Mouse (Mus musculus): ENCODE measurements around the gene Dph3. TPM values are rescaled to one million over a fixed set of nuclear protein-coding genes. Genes with fewer than 3 reads are reported as not detected.
"Not testable (repeated sequence)": the region's sequence is repeated elsewhere in the genome, so short reads cannot be mapped to it uniquely, and the experiment has no call there.

Dph3 gene
- polyA plus RNA-seq (2014; fragmentation: Nextera tagmentation; extraction: Ambion mirVana), result 82.4 and 88.7 TPM in 2 replicates

DNA sequence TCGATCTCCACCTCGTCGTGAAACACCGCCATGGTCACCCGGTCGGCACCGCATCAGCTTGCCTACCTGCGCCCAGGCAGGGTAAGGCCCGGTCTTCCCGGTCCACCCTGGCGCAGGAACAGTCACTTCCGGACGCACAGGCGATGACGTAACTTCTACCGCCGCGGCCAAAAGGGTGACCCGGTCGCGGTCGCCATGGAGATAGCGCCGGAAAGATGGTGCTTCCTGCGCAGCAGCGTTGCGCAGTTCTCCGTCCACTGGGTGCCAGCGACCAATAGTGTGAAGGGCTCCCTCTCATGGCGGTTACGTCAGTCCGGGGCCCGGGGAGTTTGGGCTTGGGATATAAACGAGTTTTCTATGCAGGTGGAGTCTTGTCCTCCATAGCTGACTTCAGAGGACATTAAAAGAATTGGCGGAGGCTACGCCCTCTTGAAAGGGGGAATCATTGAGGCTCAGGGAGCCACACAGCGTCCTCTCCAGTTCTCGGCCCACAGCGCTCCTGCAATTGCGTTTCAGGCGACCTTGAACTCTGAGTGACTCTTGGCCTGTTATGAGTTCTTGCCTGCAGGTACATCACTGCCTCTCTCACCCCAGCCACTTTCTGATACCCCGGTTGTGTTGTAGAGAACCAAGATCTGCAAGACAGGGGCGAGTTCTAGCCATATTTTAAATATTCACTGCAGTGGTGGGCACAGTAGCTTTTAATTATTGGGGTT, at the start of gene Dph3:
Gene Dph3 (minus strand): TSS at position 244 of the 716 bp plus-strand sequence.
- DNase-seq (ENCODE audit: low spot score) (peak; percentile 98), ATAC-seq (ENCODE audit: insufficient read depth, low FRiP score, low TSS enrichment) (peak; percentile 99)
- Histone ChIP-seq H3K27me3 (ENCODE audit: control insufficient read depth, insufficient read depth, low read length) (no peaks in the 10 kb centered on the region), H3K9me3 (ENCODE audit: control insufficient read depth, low read length) (no peaks in the 10 kb centered on the region), H3K27ac (ENCODE audit: low read depth, low read length) (peak within 1 kb of the TSS; percentile 36; the same call in 1 of the 2 replicates), H3K4me1 (ENCODE audit: control insufficient read depth, insufficient read depth, low read length) (0 out of 2 replicates have a peak, but pooled peaks cover 6% of the 10 kb centered on the region), H3K9ac (ENCODE audit: low read length) (peak within 1 kb of the TSS; percentile 56), H3K4me3 (ENCODE audit: low read depth, low read length) (peak within 1 kb of the TSS; percentile 43), H3K36me3 (ENCODE audit: control insufficient read depth, insufficient read depth, low read length) (peaks cover 5% of the 10 kb centered on the region), H3K4me2 (ENCODE audit: low read depth) (peak within 1 kb of the TSS; percentile 63)
- under 1% methylated on average over 43 of the region's 43 CpGs for WGBS

DNA sequence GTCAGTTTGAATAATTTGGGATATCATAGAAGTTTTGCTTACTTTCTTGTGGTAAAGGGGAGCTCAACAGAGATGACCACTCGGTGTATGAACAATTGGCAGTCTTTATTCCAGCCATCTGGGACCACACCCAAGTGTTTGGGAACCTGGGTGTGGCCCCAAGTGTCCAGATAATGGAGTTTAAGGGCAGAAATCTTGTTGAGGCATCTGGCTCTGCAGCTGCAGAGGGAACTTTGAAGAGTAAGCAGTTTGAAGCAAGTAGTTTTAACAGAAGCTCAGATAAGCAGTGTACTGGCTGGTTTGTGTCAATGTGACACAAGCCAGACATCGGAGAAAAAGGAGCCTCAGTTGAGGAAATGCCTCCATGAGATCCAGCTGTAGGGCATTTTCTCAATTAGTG, 48.8 kb upstream of the Dph3 start:
- no peaks in the 10 kb centered on the region for H3K27me3 ChIP-seq (ENCODE audit: control insufficient read depth, insufficient read depth, low read length)
- H3K9me3 ChIP-seq (ENCODE audit: control insufficient read depth, low read length), result no peaks in the 10 kb centered on the region
- no peak for ATAC-seq (ENCODE audit: insufficient read depth, low FRiP score, low TSS enrichment)
- no peak for DNase-seq (ENCODE audit: low spot score)
- H3K4me1 ChIP-seq (ENCODE audit: control insufficient read depth, insufficient read depth, low read length), result no peaks in the 10 kb centered on the region
- H3K4me2 ChIP-seq (ENCODE audit: low read depth), result no peak overlapping the region
- H3K27ac ChIP-seq (ENCODE audit: low read depth, low read length), result no peak overlapping the region
- no peak overlapping the region for H3K9ac ChIP-seq (ENCODE audit: low read length)
- 78% methylated on average over 2 of the region's 2 CpGs for WGBS
- H3K4me3 ChIP-seq (ENCODE audit: low read depth, low read length), result no peak overlapping the region
- H3K36me3 ChIP-seq (ENCODE audit: control insufficient read depth, insufficient read depth, low read length), result no peaks in the 10 kb centered on the region

DNA sequence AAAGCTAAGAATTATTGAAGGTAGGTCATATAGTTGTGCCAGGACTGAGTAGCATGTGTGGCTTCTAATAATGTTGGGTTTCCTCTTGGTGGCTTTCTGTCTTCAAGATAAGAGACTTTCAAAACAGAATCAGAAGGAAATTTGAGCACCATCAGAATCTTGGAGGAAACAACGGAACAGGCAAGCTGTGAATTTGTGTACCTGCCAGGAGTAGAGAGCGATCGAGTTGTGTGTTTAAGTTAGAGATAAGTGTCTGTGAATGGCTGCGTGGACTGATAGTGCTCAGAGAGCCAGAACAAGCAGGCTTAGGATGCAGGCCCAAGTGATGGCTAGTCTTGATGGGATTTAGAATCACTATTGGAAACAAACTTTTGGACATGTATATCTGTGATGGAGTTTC, 46.3 kb upstream of the Dph3 start:
- no peaks in the 10 kb centered on the region for H3K4me1 ChIP-seq (ENCODE audit: control insufficient read depth, insufficient read depth, low read length)
- no peak overlapping the region for H3K4me3 ChIP-seq (ENCODE audit: low read depth, low read length)
- H3K27me3 ChIP-seq (ENCODE audit: control insufficient read depth, insufficient read depth, low read length), result no peaks in the 10 kb centered on the region
- DNase-seq (ENCODE audit: low spot score), result no peak
- no peak for ATAC-seq (ENCODE audit: insufficient read depth, low FRiP score, low TSS enrichment)
- WGBS, result 88% methylated on average over 4 of the region's 4 CpGs
- no peak overlapping the region for H3K4me2 ChIP-seq (ENCODE audit: low read depth)
- H3K36me3 ChIP-seq (ENCODE audit: control insufficient read depth, insufficient read depth, low read length), result no peaks in the 10 kb centered on the region
- no peak overlapping the region for H3K9ac ChIP-seq (ENCODE audit: low read length)
- no peak overlapping the region for H3K27ac ChIP-seq (ENCODE audit: low read depth, low read length)
- H3K9me3 ChIP-seq (ENCODE audit: control insufficient read depth, low read length), result no peaks in the 10 kb centered on the region

DNA sequence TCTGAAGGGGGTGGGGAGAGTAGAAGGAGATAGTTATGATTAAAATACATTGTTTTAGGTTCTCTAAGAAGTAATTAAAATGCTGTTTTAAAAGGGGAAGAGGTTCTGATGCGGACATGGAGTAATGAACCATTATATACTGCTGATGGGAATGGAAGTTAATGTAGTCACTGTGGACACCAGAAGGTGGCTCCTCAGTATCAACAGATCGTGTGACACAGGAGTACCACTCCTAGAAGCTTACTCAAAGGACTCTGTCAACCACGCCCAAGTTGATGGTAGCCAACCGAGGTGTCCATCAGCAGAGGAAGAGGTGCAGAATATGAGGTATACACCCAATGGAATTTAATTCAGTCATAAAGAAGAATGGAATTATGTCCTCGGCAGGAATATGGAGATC, 42.9 kb upstream of the Dph3 start:
- H3K36me3 ChIP-seq (ENCODE audit: control insufficient read depth, insufficient read depth, low read length), result no peaks in the 10 kb centered on the region
- no peaks in the 10 kb centered on the region for H3K27me3 ChIP-seq (ENCODE audit: control insufficient read depth, insufficient read depth, low read length)
- H3K9me3 ChIP-seq (ENCODE audit: control insufficient read depth, low read length), result no peaks in the 10 kb centered on the region
- no peak overlapping the region for H3K27ac ChIP-seq (ENCODE audit: low read depth, low read length)
- no peak overlapping the region for H3K9ac ChIP-seq (ENCODE audit: low read length)
- no peak overlapping the region for H3K4me2 ChIP-seq (ENCODE audit: low read depth)
- DNase-seq (ENCODE audit: low spot score) (no peak), ATAC-seq (ENCODE audit: insufficient read depth, low FRiP score, low TSS enrichment) (no peak)
- no peak overlapping the region for H3K4me3 ChIP-seq (ENCODE audit: low read depth, low read length)
- no peaks in the 10 kb centered on the region for H3K4me1 ChIP-seq (ENCODE audit: control insufficient read depth, insufficient read depth, low read length)
- WGBS, result 82% methylated on average over 5 of the region's 5 CpGs

DNA sequence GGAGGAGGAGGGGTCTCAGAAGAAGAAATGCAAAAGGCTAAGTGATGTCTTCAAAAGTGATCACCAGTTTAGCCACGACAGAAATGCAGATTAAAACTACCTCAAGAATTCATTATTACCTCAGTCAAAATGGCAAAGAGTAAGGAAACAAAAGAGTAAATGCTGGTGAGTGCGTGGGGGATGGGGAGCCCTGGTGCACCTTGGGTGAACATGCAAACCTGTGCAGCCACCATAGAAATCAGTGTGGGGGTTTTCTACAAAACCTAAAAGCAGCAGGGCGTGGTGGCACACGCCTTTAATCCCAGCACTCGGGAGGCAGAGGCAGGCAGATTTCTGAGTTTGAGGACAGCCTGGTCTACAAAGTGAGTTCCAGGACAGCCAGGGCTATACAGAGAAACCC, 39.7 kb upstream of the Dph3 start:
- WGBS, result 84% methylated on average over 5 of the region's 5 CpGs
- H3K4me1 ChIP-seq (ENCODE audit: control insufficient read depth, insufficient read depth, low read length); H3K27me3 ChIP-seq (ENCODE audit: control insufficient read depth, insufficient read depth, low read length); H3K36me3 ChIP-seq (ENCODE audit: control insufficient read depth, insufficient read depth, low read length); ATAC-seq (ENCODE audit: insufficient read depth, low FRiP score, low TSS enrichment); H3K9me3 ChIP-seq (ENCODE audit: control insufficient read depth, low read length); DNase-seq (ENCODE audit: low spot score); H3K27ac ChIP-seq (ENCODE audit: low read depth, low read length); H3K4me3 ChIP-seq (ENCODE audit: low read depth, low read length); H3K9ac ChIP-seq (ENCODE audit: low read length); H3K4me2 ChIP-seq (ENCODE audit: low read depth): not testable (repeated sequence)

DNA sequence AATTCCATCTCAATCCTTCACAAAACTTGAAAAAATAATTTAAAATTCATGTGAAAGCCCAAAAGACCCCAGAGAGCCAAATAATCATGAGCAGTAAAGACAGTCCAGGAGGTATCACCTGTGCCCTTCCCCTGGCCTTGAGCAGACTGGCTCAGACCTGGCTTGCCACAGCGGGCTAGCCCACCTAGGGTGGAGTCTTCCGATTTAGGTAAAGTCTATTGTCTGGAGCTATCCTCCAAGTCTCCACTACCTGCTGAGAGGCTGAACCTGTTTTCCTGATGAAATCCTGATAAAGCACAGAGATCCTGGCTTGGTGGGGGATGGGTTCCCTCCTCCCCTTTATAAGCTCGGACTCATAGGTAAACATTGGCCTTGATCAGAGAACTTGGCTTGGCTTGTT, 38.7 kb upstream of the Dph3 start:
- Histone ChIP-seq H3K4me2 (ENCODE audit: low read depth) (no peak overlapping the region), H3K27ac (ENCODE audit: low read depth, low read length) (no peak overlapping the region), H3K27me3 (ENCODE audit: control insufficient read depth, insufficient read depth, low read length) (no peaks in the 10 kb centered on the region), H3K9ac (ENCODE audit: low read length) (no peak overlapping the region), H3K36me3 (ENCODE audit: control insufficient read depth, insufficient read depth, low read length) (no peaks in the 10 kb centered on the region), H3K4me1 (ENCODE audit: control insufficient read depth, insufficient read depth, low read length) (no peaks in the 10 kb centered on the region), H3K9me3 (ENCODE audit: control insufficient read depth, low read length) (no peaks in the 10 kb centered on the region), H3K4me3 (ENCODE audit: low read depth, low read length) (no peak overlapping the region)
- ATAC-seq (ENCODE audit: insufficient read depth, low FRiP score, low TSS enrichment), result no peak
- DNase-seq (ENCODE audit: low spot score), result no peak
- 71% methylated on average over 3 of the region's 3 CpGs for WGBS

DNA sequence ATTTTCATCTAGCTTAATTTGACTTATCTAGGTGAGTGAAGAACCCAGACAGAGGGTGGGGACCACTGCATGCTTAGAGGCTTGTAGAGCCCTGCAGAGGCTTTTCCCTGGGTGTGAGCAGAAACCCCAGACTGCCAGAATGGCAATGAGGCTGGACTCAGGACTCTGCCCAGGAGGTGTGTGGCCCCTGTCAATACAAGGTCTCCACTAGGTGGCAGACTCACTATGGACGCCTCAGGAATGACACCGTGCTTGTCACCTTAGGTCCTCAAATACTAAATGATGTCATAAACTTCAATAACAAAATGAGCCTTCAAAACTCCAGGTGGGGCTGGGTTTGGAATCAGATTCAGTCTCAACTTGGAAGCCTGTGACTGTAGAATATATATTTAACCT, 36.4 kb upstream of the Dph3 start:
- DNase-seq (ENCODE audit: low spot score) (no peak), ATAC-seq (ENCODE audit: insufficient read depth, low FRiP score, low TSS enrichment) (no peak)
- 62% methylated on average over 2 of the region's 2 CpGs for WGBS
- Histone ChIP-seq H3K4me2 (ENCODE audit: low read depth) (no peak overlapping the region), H3K27ac (ENCODE audit: low read depth, low read length) (no peak overlapping the region), H3K4me1 (ENCODE audit: control insufficient read depth, insufficient read depth, low read length) (no peaks in the 10 kb centered on the region), H3K27me3 (ENCODE audit: control insufficient read depth, insufficient read depth, low read length) (no peaks in the 10 kb centered on the region), H3K9ac (ENCODE audit: low read length) (no peak overlapping the region), H3K4me3 (ENCODE audit: low read depth, low read length) (no peak overlapping the region), H3K36me3 (ENCODE audit: control insufficient read depth, insufficient read depth, low read length) (no peaks in the 10 kb centered on the region), H3K9me3 (ENCODE audit: control insufficient read depth, low read length) (no peaks in the 10 kb centered on the region)

DNA sequence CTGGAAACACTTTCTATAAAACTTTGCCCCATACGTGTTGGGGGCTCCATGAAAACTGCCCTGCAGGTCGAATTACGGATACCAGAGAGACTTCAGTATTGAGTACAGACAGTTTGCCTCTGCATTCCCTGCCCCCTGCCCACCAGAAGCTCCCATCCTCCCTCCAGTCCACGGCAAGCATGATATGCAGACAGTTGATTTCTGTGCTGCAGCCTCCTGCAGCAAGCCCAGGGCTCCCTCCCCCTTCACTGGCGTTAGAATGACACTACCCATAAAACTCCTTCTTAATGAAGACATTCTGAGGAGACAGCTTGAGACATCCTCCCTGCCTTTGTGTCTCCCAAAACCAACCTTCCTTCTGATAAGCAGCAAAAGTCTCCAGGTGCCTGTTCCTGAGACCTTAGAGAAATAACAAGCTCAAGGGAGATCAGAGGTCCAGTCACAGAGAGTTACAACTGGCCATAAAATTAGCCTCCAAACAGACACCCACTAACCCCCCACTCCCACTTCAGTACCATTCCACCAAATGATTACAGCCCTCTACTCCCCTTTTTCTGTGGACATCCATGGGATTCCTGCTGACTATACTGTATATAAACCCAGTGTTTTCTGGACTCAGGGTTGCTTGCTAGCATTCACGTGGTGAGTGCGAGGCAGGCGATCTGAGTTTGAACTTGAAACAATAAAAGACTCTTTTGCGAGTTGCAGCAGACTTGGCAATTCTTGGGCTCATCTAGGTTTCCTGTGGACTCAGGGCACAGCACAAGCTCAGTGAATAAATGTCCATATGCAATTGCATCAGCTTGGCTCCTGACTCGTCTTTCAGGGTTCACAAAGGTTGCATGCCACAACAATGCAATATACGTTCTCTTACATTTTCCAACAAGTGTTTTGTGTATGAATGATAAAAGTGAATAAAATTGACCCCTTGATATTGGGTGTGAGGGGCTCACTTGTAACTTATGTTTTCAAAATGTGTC, 35.7 kb upstream of the Dph3 start:
- Histone ChIP-seq H3K4me3 (ENCODE audit: low read depth, low read length) (no peak overlapping the region), H3K36me3 (ENCODE audit: control insufficient read depth, insufficient read depth, low read length) (no peaks in the 10 kb centered on the region), H3K9ac (ENCODE audit: low read length) (no peak overlapping the region), H3K27me3 (ENCODE audit: control insufficient read depth, insufficient read depth, low read length) (no peaks in the 10 kb centered on the region), H3K4me1 (ENCODE audit: control insufficient read depth, insufficient read depth, low read length) (no peaks in the 10 kb centered on the region), H3K27ac (ENCODE audit: low read depth, low read length) (no peak overlapping the region), H3K9me3 (ENCODE audit: control insufficient read depth, low read length) (no peaks in the 10 kb centered on the region), H3K4me2 (ENCODE audit: low read depth) (no peak overlapping the region)
- ATAC-seq (ENCODE audit: insufficient read depth, low FRiP score, low TSS enrichment) (no peak), DNase-seq (ENCODE audit: low spot score) (no peak)
- WGBS, result 71% methylated on average over 11 of the region's 11 CpGs
